Mouse (Mus musculus): ENCODE results near the gene Wdr43. TPM values are rescaled to one million over a fixed set of nuclear protein-coding genes. Genes with fewer than 3 reads are reported as not detected.

Wdr43 gene
- polyA plus RNA-seq, 1 experiment from 2014 or later, result 54.6 TPM

DNA sequence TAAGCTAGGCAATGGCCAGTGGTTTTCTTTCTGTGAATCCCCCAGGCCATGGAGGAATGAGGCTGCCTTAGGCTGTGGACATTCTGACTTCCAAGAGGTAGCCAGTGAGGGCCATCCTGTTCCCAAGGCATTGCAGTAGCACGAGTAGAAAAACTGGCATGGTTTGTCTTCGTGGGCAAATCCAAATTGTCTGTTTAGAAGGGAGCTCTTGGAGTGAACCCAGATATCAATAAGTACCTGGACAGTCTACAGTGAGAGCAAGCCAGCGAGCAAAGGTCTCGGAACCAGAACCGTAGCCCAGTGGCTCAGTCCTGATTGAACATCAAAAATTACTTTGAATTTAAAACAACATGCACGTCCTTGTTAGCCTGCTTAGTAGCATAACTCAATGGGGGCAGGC is 67.6 kb downstream of the Wdr43 start:
- TF ChIP-seq CTCF (IDR thresholded peaks at IDR 0.05; ENCODE audit: low read depth), result no peak
- Histone ChIP-seq H3K9me3 (replicated peaks; ENCODE audit: low read length) (no peaks in the 10 kb centered on the region), H3K9ac (ENCODE audit: low read depth, low read length) (no peak overlapping the region), H3K36me3 (ENCODE audit: insufficient read depth, low read length) (no peaks in the 10 kb centered on the region), H3K4me3 (replicated peaks; ENCODE audit: low read depth, low read length) (no peak overlapping the region), H3K27me3 (ENCODE audit: insufficient read depth, low read length) (no peaks in the 10 kb centered on the region), H3K4me1 (replicated peaks; ENCODE audit: insufficient read depth, low read length) (no peaks in the 10 kb centered on the region), H3K27ac (no peak overlapping the region), H3K4me2 (ENCODE audit: low read length) (no peak overlapping the region)
- DNase-seq (ENCODE audit: low spot score) (no peak), ATAC-seq (replicated peaks; ENCODE audit: low FRiP score, low read depth) (no peak)
- 93% methylated on average over 6 of the region's 6 CpGs for WGBS

DNA sequence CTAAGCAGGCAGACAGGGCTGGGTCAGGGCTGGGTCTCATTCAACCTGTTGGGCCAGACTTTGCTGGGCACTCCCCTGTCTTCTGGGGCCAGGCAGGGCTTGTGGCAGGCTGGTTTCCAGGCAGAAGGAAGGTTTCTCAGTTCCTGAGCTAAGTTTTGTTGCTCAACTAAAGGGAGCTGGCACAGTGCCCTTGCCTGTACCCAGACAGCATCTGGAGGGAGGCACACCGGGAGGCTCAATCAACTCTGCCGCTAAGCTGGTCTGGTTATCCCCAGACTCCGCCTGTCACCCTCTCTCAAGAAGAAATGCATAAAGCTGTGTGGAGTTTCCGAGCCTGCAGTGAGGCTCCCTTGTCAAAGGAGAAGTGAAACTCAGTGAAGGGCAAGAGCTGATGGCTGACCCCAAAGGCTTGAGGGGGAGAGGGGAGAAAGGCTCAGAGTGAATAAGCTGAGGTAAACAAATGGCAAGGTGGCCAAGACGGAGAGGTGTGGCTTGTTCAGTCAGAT is 68.5 kb downstream of the Wdr43 start:
- no peaks in the 10 kb centered on the region for H3K9me3 ChIP-seq (replicated peaks; ENCODE audit: low read length)
- ATAC-seq (replicated peaks; ENCODE audit: low FRiP score, low read depth) (no peak), DNase-seq (ENCODE audit: low spot score) (no peak)
- H3K4me2 ChIP-seq (ENCODE audit: low read length), result no peak overlapping the region
- no peak overlapping the region for H3K9ac ChIP-seq (ENCODE audit: low read depth, low read length)
- WGBS, result 50% methylated on average over 5 of the region's 5 CpGs
- H3K4me1 ChIP-seq (replicated peaks; ENCODE audit: insufficient read depth, low read length), result no peaks in the 10 kb centered on the region
- H3K36me3 ChIP-seq (ENCODE audit: insufficient read depth, low read length), result no peaks in the 10 kb centered on the region
- no peak overlapping the region for H3K27ac ChIP-seq
- TF ChIP-seq CTCF (IDR thresholded peaks at IDR 0.05; ENCODE audit: low read depth), result no peak
- no peaks in the 10 kb centered on the region for H3K27me3 ChIP-seq (ENCODE audit: insufficient read depth, low read length)
- no peak overlapping the region for H3K4me3 ChIP-seq (replicated peaks; ENCODE audit: low read depth, low read length)

DNA sequence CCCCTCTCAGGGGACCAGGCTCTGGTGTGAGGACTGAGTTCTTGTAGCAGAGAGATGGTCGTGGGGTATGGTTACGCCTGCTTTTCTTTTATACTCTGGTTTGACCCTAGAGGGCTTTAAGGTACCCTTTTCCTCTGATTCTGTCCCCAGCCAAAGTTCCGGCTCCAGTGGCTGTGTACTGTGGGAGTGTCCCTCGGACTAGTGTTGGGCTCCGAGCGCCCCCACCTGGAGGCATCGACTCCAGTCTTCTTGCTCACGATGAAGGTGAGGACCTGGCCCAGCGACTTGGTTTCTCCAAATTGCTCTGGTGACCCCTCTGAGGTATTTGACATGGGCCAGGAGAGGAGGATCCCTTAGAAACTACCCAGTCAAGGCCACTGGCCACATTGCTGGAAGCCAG is 71.7 kb downstream of the Wdr43 start:
- H3K27me3 ChIP-seq (ENCODE audit: insufficient read depth, low read length), result no peaks in the 10 kb centered on the region
- 73% methylated on average over 9 of the region's 9 CpGs for WGBS
- H3K9ac ChIP-seq (ENCODE audit: low read depth, low read length), result no peak overlapping the region
- H3K36me3 ChIP-seq (ENCODE audit: insufficient read depth, low read length), result no peaks in the 10 kb centered on the region
- H3K4me3 ChIP-seq (replicated peaks; ENCODE audit: low read depth, low read length), result no peak overlapping the region
- ATAC-seq (replicated peaks; ENCODE audit: low FRiP score, low read depth), result no peak
- H3K27ac ChIP-seq, result no peak overlapping the region
- no peaks in the 10 kb centered on the region for H3K4me1 ChIP-seq (replicated peaks; ENCODE audit: insufficient read depth, low read length)
- TF ChIP-seq CTCF (IDR thresholded peaks at IDR 0.05; ENCODE audit: low read depth), result no peak
- no peak overlapping the region for H3K4me2 ChIP-seq (ENCODE audit: low read length)
- no peak for DNase-seq (ENCODE audit: low spot score)
- no peaks in the 10 kb centered on the region for H3K9me3 ChIP-seq (replicated peaks; ENCODE audit: low read length)

DNA sequence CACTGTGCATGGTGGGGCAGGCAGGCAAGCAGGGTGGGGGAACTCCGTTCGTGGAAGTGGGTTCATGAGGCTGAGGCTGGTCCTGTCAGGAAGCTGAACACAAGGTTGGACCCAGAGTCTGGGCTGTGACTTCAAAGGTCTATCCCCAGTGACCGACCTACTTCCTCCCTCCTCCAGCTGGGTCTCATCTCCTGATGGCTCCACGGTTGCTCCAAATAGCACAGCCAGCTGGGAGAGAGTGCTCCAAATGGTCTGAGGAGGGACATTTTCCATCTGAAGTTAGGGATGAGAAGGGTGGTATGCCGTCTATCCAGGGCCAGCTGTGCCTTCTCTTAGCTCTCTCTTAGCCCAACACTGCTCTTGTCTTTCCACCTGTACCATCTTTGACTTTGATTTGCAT is 74.2 kb downstream of the Wdr43 start:
- Histone ChIP-seq H3K27me3 (ENCODE audit: insufficient read depth, low read length) (no peaks in the 10 kb centered on the region), H3K4me2 (ENCODE audit: low read length) (no peak overlapping the region), H3K4me1 (replicated peaks; ENCODE audit: insufficient read depth, low read length) (0 out of 2 replicates have a peak, but pooled peaks cover 3% of the 10 kb centered on the region), H3K27ac (no peak overlapping the region), H3K36me3 (ENCODE audit: insufficient read depth, low read length) (no peaks in the 10 kb centered on the region), H3K9me3 (replicated peaks; ENCODE audit: low read length) (no peaks in the 10 kb centered on the region), H3K9ac (ENCODE audit: low read depth, low read length) (no peak overlapping the region), H3K4me3 (replicated peaks; ENCODE audit: low read depth, low read length) (no peak overlapping the region)
- WGBS, result 43% methylated on average over 5 of the region's 5 CpGs
- DNase-seq (ENCODE audit: low spot score) (peak; percentile 80), ATAC-seq (replicated peaks; ENCODE audit: low FRiP score, low read depth) (peak; percentile 62)
- TF ChIP-seq CTCF (IDR thresholded peaks at IDR 0.05; ENCODE audit: low read depth), result no peak

DNA sequence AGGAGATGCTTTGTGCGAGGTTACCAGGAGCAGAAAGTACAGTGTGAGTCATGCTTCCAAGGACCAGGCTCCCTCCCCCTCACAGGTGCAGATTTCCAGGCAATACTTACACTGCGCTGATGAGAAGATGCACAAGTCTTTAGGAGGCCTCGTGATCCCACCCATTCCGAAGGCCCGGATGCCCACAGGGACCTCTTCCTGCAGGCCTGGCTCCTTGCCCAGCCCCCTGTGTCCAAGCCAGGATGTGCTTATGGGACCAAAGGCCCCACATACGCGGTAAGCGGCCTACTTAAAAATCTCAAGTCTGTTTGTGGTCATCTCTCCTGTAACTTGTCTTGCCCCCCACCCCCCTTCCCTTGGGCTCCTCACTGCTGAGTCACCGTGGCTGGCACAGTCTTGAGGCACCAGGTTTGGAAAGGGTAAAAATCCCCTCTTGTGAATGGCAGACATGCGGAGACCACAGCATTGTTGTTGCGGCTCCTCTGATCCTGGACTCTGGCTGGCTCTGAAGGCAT is 75.7 kb downstream of the Wdr43 start:
- DNase-seq (ENCODE audit: low spot score), result no peak
- Histone ChIP-seq H3K36me3 (ENCODE audit: insufficient read depth, low read length) (no peaks in the 10 kb centered on the region), H3K27me3 (ENCODE audit: insufficient read depth, low read length) (no peaks in the 10 kb centered on the region)

GRCm38 (mm10) chr17:71693313-71693712 is 77.6 kb downstream of the Wdr43 start:
- Histone ChIP-seq H3K9me3 (replicated peaks; ENCODE audit: low read length) (no peaks in the 10 kb centered on the region), H3K27ac (no peak overlapping the region; the same call in 1 of the 2 replicates), H3K4me2 (ENCODE audit: low read length) (no peak overlapping the region), H3K4me1 (replicated peaks; ENCODE audit: insufficient read depth, low read length) (peaks cover 7% of the 10 kb centered on the region; the same call in 1 of the 2 replicates), H3K4me3 (replicated peaks; ENCODE audit: low read depth, low read length) (no peak overlapping the region), H3K27me3 (ENCODE audit: insufficient read depth, low read length) (no peaks in the 10 kb centered on the region), H3K36me3 (ENCODE audit: insufficient read depth, low read length) (no peaks in the 10 kb centered on the region), H3K9ac (ENCODE audit: low read depth, low read length) (no peak overlapping the region)
- 13% methylated on average over 5 of the region's 5 CpGs for WGBS
- TF ChIP-seq CTCF (IDR thresholded peaks at IDR 0.05; ENCODE audit: low read depth), result no peak
- DNase-seq (ENCODE audit: low spot score) (peak; percentile 74), ATAC-seq (replicated peaks; ENCODE audit: low FRiP score, low read depth) (no peak)

More for the DNA sequence above, 75.7 kb downstream of the Wdr43 start:
- no peak overlapping the region for H3K9ac ChIP-seq (ENCODE audit: low read depth, low read length)
- peaks cover 7% of the 10 kb centered on the region; the same call in 1 of the 2 replicates for H3K4me1 ChIP-seq (replicated peaks; ENCODE audit: insufficient read depth, low read length)
- no peak overlapping the region for H3K27ac ChIP-seq
- H3K4me3 ChIP-seq (replicated peaks; ENCODE audit: low read depth, low read length), result no peak overlapping the region
- no peak for TF ChIP-seq CTCF (IDR thresholded peaks at IDR 0.05; ENCODE audit: low read depth)
- no peak overlapping the region for H3K4me2 ChIP-seq (ENCODE audit: low read length)
- 58% methylated on average over 11 of the region's 11 CpGs for WGBS
- no peaks in the 10 kb centered on the region for H3K9me3 ChIP-seq (replicated peaks; ENCODE audit: low read length)
- no peak for ATAC-seq (replicated peaks; ENCODE audit: low FRiP score, low read depth)

- Histone ChIP-seq H3K9me3 (replicated peaks; ENCODE audit: low read length) (no peaks in the 10 kb centered on the region), H3K4me3 (replicated peaks; ENCODE audit: low read depth, low read length) (no peak overlapping the region), H3K4me2 (ENCODE audit: low read length) (no peak overlapping the region), H3K4me1 (replicated peaks; ENCODE audit: insufficient read depth, low read length) (peaks cover 7% of the 10 kb centered on the region; the same call in 1 of the 2 replicates), H3K9ac (ENCODE audit: low read depth, low read length) (no peak overlapping the region), H3K27ac (no peak overlapping the region), H3K27me3 (ENCODE audit: insufficient read depth, low read length) (no peaks in the 10 kb centered on the region), H3K36me3 (ENCODE audit: insufficient read depth, low read length) (no peaks in the 10 kb centered on the region)
- DNase-seq (ENCODE audit: low spot score) (peak; percentile 23), ATAC-seq (replicated peaks; ENCODE audit: low FRiP score, low read depth) (no peak)
- WGBS, result 53% methylated on average over 8 of the region's 8 CpGs
- TF ChIP-seq CTCF (IDR thresholded peaks at IDR 0.05; ENCODE audit: low read depth), result peak; percentile 52
Measured at GRCm38 (mm10) chr17:71693780-71694179, 78.1 kb downstream of the Wdr43 start.
